Mouse (Mus musculus) neutrophil, adult 83 days (primary cell): ENCODE data around the gene Olfr1278. TPM values are rescaled to one million over a fixed set of nuclear protein-coding genes. Genes with fewer than 3 reads are reported as not detected.

Experiments
- total RNA-seq, 2 experiments: library from RNA; stranded (reverse); gene quantifications; one replicate each; pipeline ENCODE4 v1.2.4; 2023

Gene Olfr1278
- not detected for total RNA-seq

GRCm38 (mm10) chr2:111289836-111290235, at the start of gene Olfr1278:
Gene Olfr1278, plus strand, starts transcription at chr2:111290136.

GRCm38 (mm10) chr2:111254216-111254615, 35.7 kb upstream of the Olfr1278 start, which contains the start of gene Olfr1276:
Gene Olfr1276, plus strand, starts transcription at chr2:111254516.

GRCm38 (mm10) chr2:111274006-111274405, 15.9 kb upstream of the Olfr1278 start, which contains the start of gene Olfr1277:
Gene Olfr1277, minus strand, starts transcription at chr2:111274106.

GRCm38 (mm10) chr2:111300374-111300773, 10.4 kb downstream of the Olfr1278 start, which contains the start of gene Olfr1279:
Gene Olfr1279, plus strand, starts transcription at chr2:111300635.

GRCm38 (mm10) chr2:111313717-111314116, 23.8 kb downstream of the Olfr1278 start, which contains the start of gene Olfr1280:
Gene Olfr1280, plus strand, starts transcription at chr2:111314017.

GRCm38 (mm10) chr2:111326220-111326619, 36.3 kb downstream of the Olfr1278 start, which contains the start of gene Olfr1281:
Gene Olfr1281, plus strand, starts transcription at chr2:111326520.

GRCm38 (mm10) chr2:111335976-111336375, 46.0 kb downstream of the Olfr1278 start, which contains the start of gene Olfr1282:
Gene Olfr1282, minus strand, starts transcription at chr2:111336076.

Other genes with a start within 250 kb of the Olfr1278 start
- not detected for gene Gm13941, start 184.2 kb upstream of the Olfr1278 start, total RNA-seq
- gene Gm15130, start 137.2 kb upstream of the Olfr1278 start, total RNA-seq = not detected
- not detected for gene 4930430A15Rik, start 60.5 kb upstream of the Olfr1278 start, total RNA-seq
- gene Olfr1275, start 54.9 kb upstream of the Olfr1278 start, total RNA-seq = not detected
- not detected for gene Olfr1276, start 35.6 kb upstream of the Olfr1278 start, total RNA-seq
- gene Olfr1277, start 16.0 kb upstream of the Olfr1278 start, total RNA-seq = not detected
- not detected for gene Olfr1279, start 10.5 kb downstream of the Olfr1278 start, total RNA-seq
- not detected for gene Olfr1280, start 23.9 kb downstream of the Olfr1278 start, total RNA-seq
- not detected for gene Olfr1281, start 36.4 kb downstream of the Olfr1278 start, total RNA-seq
- not detected for gene Olfr1282, start 45.9 kb downstream of the Olfr1278 start, total RNA-seq
- not detected for gene Olfr1283, start 76.7 kb downstream of the Olfr1278 start, total RNA-seq
- not detected for gene Olfr1284, start 85.4 kb downstream of the Olfr1278 start, total RNA-seq
- gene Olfr1286, start 133.0 kb downstream of the Olfr1278 start, total RNA-seq = not detected
- not detected for gene Olfr1287, start 159.0 kb downstream of the Olfr1278 start, total RNA-seq
- gene Olfr1288, start 184.0 kb downstream of the Olfr1278 start, total RNA-seq = not detected
- not detected for gene Olfr1289, start 190.7 kb downstream of the Olfr1278 start, total RNA-seq
- not detected for gene Olfr1290, start 203.7 kb downstream of the Olfr1278 start, total RNA-seq
- gene Olfr1291-ps1, start 207.0 kb downstream of the Olfr1278 start, total RNA-seq = not detected
- gene Olfr1293-ps, start 235.1 kb downstream of the Olfr1278 start, total RNA-seq = not detected